ENCODE assay signal across 26 mouse cellular contexts in genomic region chr8:93817366-93817765, GRCm38 (mm10). TPM values are rescaled to one million over a fixed set of nuclear protein-coding genes. Genes with fewer than 3 reads are reported as not detected.
A peak's percentile ranks its signal among the peaks of the same experiment; 100 is the strongest.
DNase-seq lines count a peak whose midpoint lies in the region; ATAC-seq lines count a peak whose summit lies in the region.
"Had no signal": no experiment of that assay in that cellular context is flagged by ENCODE, and none has a peak within 500 bp of the region (broad histone marks: within the 10 kb centered on the region; RNA-seq: fewer than 3 reads in every experiment).

No protein-coding gene starts in this region.

- H3K9me3 ChIP-seq in midbrain, embryonic 11.5 days (ENCODE audit: control insufficient read depth, low read length), result no peaks in the 10 kb centered on the region
- H3K9me3 ChIP-seq in midbrain, embryonic 16.5 days (replicated peaks; ENCODE audit: control insufficient read depth, low read length, poor library complexity, severe bottlenecking), result no peaks in the 10 kb centered on the region
- no peaks in the 10 kb centered on the region for H3K9me3 ChIP-seq in embryonic facial prominence, embryonic 10.5 days
- H3K9me3 ChIP-seq: embryonic facial prominence, embryonic 12.5 days; embryonic facial prominence, embryonic 15.5 days; heart, embryonic 12.5 days; heart, embryonic 15.5 days had no signal

- no peak for ATAC-seq in midbrain, embryonic 11.5 days (ENCODE audit: low FRiP score)
- no peak for ATAC-seq in midbrain, embryonic 16.5 days
- ATAC-seq: activated CD4-positive, CD25-positive, alpha-beta regulatory T cell, adult 4 months; forebrain, embryonic 14.5 days; forebrain, postnatal 0 days; hindbrain, postnatal 0 days; inflammation-experienced regulatory T-cells, adult 6 months; intestine, embryonic 16.5 days had no signal

- H3K36me3 ChIP-seq in midbrain, embryonic 11.5 days (ENCODE audit: control insufficient read depth, insufficient read depth, low read length), result no peaks in the 10 kb centered on the region
- H3K36me3 ChIP-seq in midbrain, embryonic 16.5 days (ENCODE audit: control insufficient read depth, insufficient read depth, low read length), result 0 out of 2 replicates have a peak, but pooled peaks cover 5% of the 10 kb centered on the region
- H3K36me3 ChIP-seq in embryonic facial prominence, embryonic 10.5 days (replicated peaks), result no peaks in the 10 kb centered on the region
- H3K36me3 ChIP-seq: embryonic facial prominence, embryonic 12.5 days; embryonic facial prominence, embryonic 15.5 days; heart, embryonic 15.5 days had no signal

- H3K4me2 ChIP-seq in midbrain, embryonic 11.5 days, result no peak overlapping the region
- H3K4me2 ChIP-seq in midbrain, embryonic 16.5 days (ENCODE audit: low read length), result no peak overlapping the region
- H3K4me2 ChIP-seq: embryonic facial prominence, embryonic 12.5 days; embryonic facial prominence, embryonic 15.5 days; heart, embryonic 12.5 days; heart, embryonic 15.5 days; hindbrain, embryonic 14.5 days had no signal

- no peak overlapping the region for H3K9ac ChIP-seq in midbrain, embryonic 11.5 days (ENCODE audit: low read length)
- no peak overlapping the region for H3K9ac ChIP-seq in midbrain, embryonic 16.5 days (ENCODE audit: low read depth, low read length)
- H3K9ac ChIP-seq: embryonic facial prominence, embryonic 12.5 days; embryonic facial prominence, embryonic 15.5 days; forebrain, postnatal 0 days; heart, embryonic 12.5 days; heart, embryonic 15.5 days; hindbrain, embryonic 14.5 days had no signal

- peaks cover 11% of the 10 kb centered on the region for H3K4me1 ChIP-seq in midbrain, embryonic 11.5 days (ENCODE audit: control insufficient read depth, insufficient read depth, low read length)
- H3K4me1 ChIP-seq in midbrain, embryonic 16.5 days (ENCODE audit: control insufficient read depth, insufficient read depth, low read length), result peaks cover 32% of the 10 kb centered on the region
- peaks cover 32% of the 10 kb centered on the region for H3K4me1 ChIP-seq in embryonic facial prominence, embryonic 10.5 days

- H3K4me3 ChIP-seq in midbrain, embryonic 11.5 days (ENCODE audit: low read depth, low read length), result no peak overlapping the region
- H3K4me3 ChIP-seq in midbrain, embryonic 16.5 days (ENCODE audit: low read depth, low read length), result no peak overlapping the region
- H3K4me3 ChIP-seq in embryonic facial prominence, embryonic 10.5 days, result no peak overlapping the region
- H3K4me3 ChIP-seq: embryonic facial prominence, embryonic 12.5 days; embryonic facial prominence, embryonic 15.5 days; gastrocnemius, adult 2 months; heart, embryonic 12.5 days; heart, embryonic 15.5 days had no signal

- H3K27me3 ChIP-seq in midbrain, embryonic 11.5 days (ENCODE audit: control insufficient read depth, insufficient read depth, low read length), result no peaks in the 10 kb centered on the region; the same call in 1 of the 2 replicates
- H3K27me3 ChIP-seq in midbrain, embryonic 16.5 days (ENCODE audit: control insufficient read depth, insufficient read depth, low read depth, low read length), result no peaks in the 10 kb centered on the region
- H3K27me3 ChIP-seq in embryonic facial prominence, embryonic 10.5 days (replicated peaks; ENCODE audit: low read depth, poor library complexity, severe bottlenecking), result peaks cover 25% of the 10 kb centered on the region

- DNase-seq in cerebellum, adult 18-20 months, result peak; percentile 52 to 68
- no peak for DNase-seq in cerebellum, adult 11 months
- DNase-seq in cerebellum, adult 9-11 months, result peak; percentile 59
- no peak for DNase-seq in cerebellum, postnatal 10 days
- DNase-seq in midbrain, embryonic 11.5 days (ENCODE audit: low spot score, missing footprints), result peak; percentile 61
- peak; percentile 1 for DNase-seq in embryonic facial prominence, embryonic 10.5 days (ENCODE audit: low spot score)
- no peak for DNase-seq in heart, postnatal 4 days
- DNase-seq: adrenal gland, postnatal 10 days; adrenal gland, postnatal 36 days; forebrain, postnatal 0 days; gastrocnemius, adult 2 months; gastrocnemius, postnatal 25 days; heart, adult 18-20 months; heart, postnatal 10 days; heart, postnatal 36 days had no signal

- 92% methylated on average over 1 of the region's 1 CpGs for WGBS in midbrain, embryonic 11.5 days
- WGBS in midbrain, embryonic 16.5 days, result 100% methylated on average over 1 of the region's 1 CpGs
- WGBS in embryonic facial prominence, embryonic 10.5 days, result 98% methylated on average over 1 of the region's 1 CpGs

- no peak overlapping the region for H3K27ac ChIP-seq in midbrain, embryonic 11.5 days (ENCODE audit: low read depth, low read length)
- no peak overlapping the region for H3K27ac ChIP-seq in midbrain, embryonic 16.5 days (ENCODE audit: low read length)
- no peak overlapping the region for H3K27ac ChIP-seq in embryonic facial prominence, embryonic 10.5 days (replicated peaks)
- H3K27ac ChIP-seq: embryonic facial prominence, embryonic 12.5 days; embryonic facial prominence, embryonic 15.5 days; gastrocnemius, adult 2 months; heart, embryonic 15.5 days; hindbrain, embryonic 14.5 days; hindbrain, postnatal 0 days had no signal

RNA-seq across cellular contexts. Expression of gene Gnao1, which starts 7.6 kb away (rescaled TPM):
- polyA plus RNA-seq in midbrain, embryonic 11.5 days (2014; fragmentation: Nextera tagmentation; extraction: Ambion mirVana), result 32.1 and 35.1 TPM in 2 replicates
- polyA plus RNA-seq in midbrain, embryonic 16.5 days (2015; fragmentation: Nextera tagmentation; extraction: Ambion mirVana), result 235 and 240 TPM in 2 replicates
- polyA plus RNA-seq in embryonic facial prominence, embryonic 10.5 days (2016; fragmentation: Nextera tagmentation; extraction: Ambion mirVana), result 8.1 and 8.6 TPM in 2 replicates
- total RNA-seq in heart, postnatal 4 days (2021), result 10 to 100 TPM; 28.9 to 29.2 TPM

Comparison
In these comparisons a context has a peak if more than half of its experiments do, and no peak if none do; other contexts are left out.
1. DNase-seq: peak in cerebellum, adult 18-20 months (2 of 2), cerebellum, adult 9-11 months (single experiment), midbrain, embryonic 11.5 days (single experiment) and embryonic facial prominence, embryonic 10.5 days (single experiment); none in cerebellum, adult 11 months (single experiment), cerebellum, postnatal 10 days (0 of 2) and heart, postnatal 4 days (single experiment).